Mouse (Mus musculus): ENCODE results near the gene Slc23a2. TPM values are rescaled to one million over a fixed set of nuclear protein-coding genes. Genes with fewer than 3 reads are reported as not detected.

Slc23a2 gene
- polyA plus RNA-seq (2021; fragmentation: Nextera tagmentation): 26.8 and 33.4 TPM in 2 replicates
- long read RNA-seq, experiment 1, full-length matches to known transcripts: 1 of 12 reads
- long read RNA-seq, experiment 1, partial matches to known transcripts: 1 of 12 reads
- long read RNA-seq, experiment 1, other reads (novel, unspliced or antisense): 10 of 12 reads
- long read RNA-seq, experiment 2, full-length matches to known transcripts: 5 of 22 reads
- long read RNA-seq, experiment 2, partial matches to known transcripts: 2 of 22 reads
- long read RNA-seq, experiment 2, other reads (novel, unspliced or antisense): 15 of 22 reads

GRCm38 (mm10) chr2:132144971-132145691, at the start of gene Slc23a2:
Gene Slc23a2 (minus strand): TSS chr2:132145108.

GRCm38 (mm10) chr2:132029646-132030417, 115.1 kb downstream of the Slc23a2 start, which contains the start of gene Rassf2:
Gene Rassf2 (minus strand): TSS chr2:132030258.

Other genes starting within 250 kb of the Slc23a2 start
- 875 and 881 TPM in 2 replicates for gene Prnp, start 235.2 kb downstream of the Slc23a2 start, polyA plus RNA-seq (2021; fragmentation: Nextera tagmentation)
- 0.11 and 0.13 TPM in 2 replicates for gene Prn, start 235.2 kb downstream of the Slc23a2 start, polyA plus RNA-seq (2021; fragmentation: Nextera tagmentation)
- not detected in 2 replicates for gene Prnd, start 194.2 kb downstream of the Slc23a2 start, polyA plus RNA-seq (2021; fragmentation: Nextera tagmentation)
- gene Rassf2, start 114.8 kb downstream of the Slc23a2 start, polyA plus RNA-seq (2021; fragmentation: Nextera tagmentation): 7.0 and 8.0 TPM in 2 replicates
- 66.4 and 66.6 TPM in 2 replicates for gene Tmem230, start 102.7 kb upstream of the Slc23a2 start, polyA plus RNA-seq (2021; fragmentation: Nextera tagmentation)
- 62.1 and 63.3 TPM in 2 replicates for gene Pcna, start 108.2 kb upstream of the Slc23a2 start, polyA plus RNA-seq (2021; fragmentation: Nextera tagmentation)
- gene Cds2, start 118.0 kb upstream of the Slc23a2 start, polyA plus RNA-seq (2021; fragmentation: Nextera tagmentation): 91.4 and 133 TPM in 2 replicates
- 3.5 and 3.8 TPM in 2 replicates for gene Prokr2, start 240.3 kb upstream of the Slc23a2 start, polyA plus RNA-seq (2021; fragmentation: Nextera tagmentation)

All from layer of hippocampus, adult 6 months (tissue).